Mouse (Mus musculus) heart, adult 18-20 months (tissue): ENCODE data around the gene Ppcdc. TPM values are rescaled to one million over a fixed set of nuclear protein-coding genes. Genes with fewer than 3 reads are reported as not detected.
A peak's percentile ranks its signal among the peaks of the same experiment; 100 is the strongest.
"Not testable (repeated sequence)": the region's sequence is repeated elsewhere in the genome, so short reads cannot be mapped to it uniquely, and the experiment has no call there.

Experiments used
- DNase-seq, 2 experiments: peaks; one replicate each; pipeline ENCODE4 v3.0.0; 2021 to 2022; ENCODE audit warnings: mixed read lengths in 1 of 2
- total RNA-seq, 2 experiments: library from RNA; stranded (reverse); gene quantifications; 2 replicates each; pipeline ENCODE4 v1.2.3; 2021

Ppcdc gene
- total RNA-seq, 2 experiments from 2014 or later: 7.8 to 8.6 TPM

DNA sequence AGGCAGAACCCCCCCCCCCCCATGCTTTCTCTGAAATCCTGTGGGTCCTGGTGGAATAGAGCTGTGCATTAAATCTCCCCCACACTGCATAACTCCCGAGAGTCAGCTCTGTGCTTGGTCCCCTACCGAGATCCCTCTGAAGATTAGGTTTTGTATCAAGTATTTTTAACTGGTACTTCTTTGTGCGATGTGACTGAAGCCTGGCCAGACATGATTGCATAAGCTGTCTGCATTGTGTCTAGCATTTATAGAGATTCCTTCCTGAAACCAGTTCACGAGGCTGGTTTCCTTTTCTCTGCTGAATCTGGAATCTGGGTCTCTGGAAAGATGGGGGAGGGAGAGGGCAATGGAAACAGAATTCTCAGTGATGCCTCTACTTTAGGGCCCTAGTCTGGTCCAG lies 11.5 kb downstream of the Ppcdc start:
- DNase-seq: no peak

- no peak for DNase-seq
These were observed 12.0 kb downstream of the Ppcdc start for GRCm38 (mm10) chr9:57427937-57428336.

DNA sequence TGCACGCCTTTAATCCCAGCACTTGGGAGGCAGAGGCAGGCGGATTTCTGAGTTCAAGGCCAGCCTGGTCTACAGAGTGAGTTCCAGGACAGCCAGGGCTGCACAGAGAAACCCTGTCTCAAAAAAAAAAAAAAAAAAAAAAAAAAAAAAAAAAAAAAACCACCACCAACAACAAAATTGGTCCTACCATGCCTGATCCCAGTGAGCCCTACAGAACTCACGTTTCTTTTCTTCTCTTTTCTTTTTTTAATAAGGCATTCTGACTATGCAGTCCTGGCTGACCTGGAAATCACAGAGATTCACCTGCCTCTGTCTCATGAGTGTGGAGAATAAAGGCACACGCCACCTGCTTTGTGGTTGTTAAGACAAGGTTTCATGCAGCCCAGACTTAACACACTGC lies 12.8 kb downstream of the Ppcdc start:
- not testable (repeated sequence) for DNase-seq

DNA sequence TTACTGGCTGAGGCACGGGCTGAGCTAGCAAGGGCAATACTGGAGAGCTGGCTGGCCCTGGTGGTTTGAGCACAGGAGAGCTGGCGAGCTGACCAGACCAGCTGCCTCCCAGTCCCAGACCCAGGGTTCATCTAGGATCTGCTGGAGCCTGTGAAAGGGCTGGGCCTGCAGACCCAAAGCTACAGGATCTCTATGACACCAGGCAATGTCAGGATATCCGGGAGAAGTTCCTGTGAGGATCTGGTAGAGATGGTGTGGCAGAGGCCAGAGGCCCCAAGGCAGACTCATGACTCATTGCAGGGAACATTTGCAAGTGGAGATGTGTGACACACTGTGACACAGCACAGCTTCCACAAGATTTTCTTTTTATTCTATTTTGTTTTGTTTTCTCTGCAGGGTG lies 14.8 kb downstream of the Ppcdc start:
- DNase-seq: peak in 1 of 2 experiments; percentile 43

GRCm38 (mm10) chr9:57424066-57424465 lies 15.9 kb downstream of the Ppcdc start:
- DNase-seq: no peak

- no peak for DNase-seq
These were observed 18.2 kb downstream of the Ppcdc start for GRCm38 (mm10) chr9:57421688-57422111.

GRCm38 (mm10) chr9:57421121-57421571 lies 18.8 kb downstream of the Ppcdc start:
- peak; percentile 75 to 91 for DNase-seq

GRCm38 (mm10) chr9:57420321-57421120 lies 19.4 kb downstream of the Ppcdc start:
- peak; percentile 97 to 98 for DNase-seq

DNA sequence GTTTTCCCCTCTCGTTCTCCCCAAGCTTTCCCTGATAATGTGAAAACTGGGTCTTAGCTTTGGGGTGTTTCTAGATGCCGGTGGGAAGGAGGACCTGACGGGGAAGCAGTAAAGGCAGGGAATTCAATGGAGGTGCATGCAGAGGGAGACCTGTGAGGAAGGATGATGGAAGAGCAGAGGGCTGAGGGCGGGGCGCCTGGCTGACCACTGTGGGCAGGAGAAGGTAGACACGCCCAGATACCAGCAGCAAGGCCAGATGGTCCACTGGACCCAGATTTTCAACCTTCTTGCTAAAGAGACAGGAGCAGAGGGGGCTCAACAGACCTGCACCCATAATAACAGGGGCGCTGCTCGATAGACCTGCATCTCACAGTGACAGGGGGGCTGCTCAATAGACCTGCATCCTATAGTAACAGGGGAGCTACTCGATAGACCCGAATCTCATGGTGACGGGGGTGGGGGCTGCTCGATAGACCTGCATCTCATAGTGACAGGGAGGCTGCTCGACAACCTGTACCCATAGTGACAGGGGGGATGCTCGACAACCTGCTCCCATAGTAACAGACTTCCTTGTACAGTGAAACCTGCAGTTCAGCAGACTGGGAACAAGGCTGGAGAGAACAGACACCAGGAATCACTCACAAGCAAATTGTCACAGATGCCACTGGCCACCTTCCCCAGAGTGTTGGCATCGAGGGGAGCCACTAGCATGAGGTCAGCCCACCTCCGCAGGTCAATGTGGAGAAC lies 20.2 kb downstream of the Ppcdc start:
- no peak for DNase-seq

GRCm38 (mm10) chr9:57417341-57417740 lies 22.6 kb downstream of the Ppcdc start:
- peak in 1 of 2 experiments; percentile 58 for DNase-seq

- DNase-seq: peak; percentile 38 to 39
These were observed 32.6 kb downstream of the Ppcdc start for GRCm38 (mm10) chr9:57407120-57407905.

DNA sequence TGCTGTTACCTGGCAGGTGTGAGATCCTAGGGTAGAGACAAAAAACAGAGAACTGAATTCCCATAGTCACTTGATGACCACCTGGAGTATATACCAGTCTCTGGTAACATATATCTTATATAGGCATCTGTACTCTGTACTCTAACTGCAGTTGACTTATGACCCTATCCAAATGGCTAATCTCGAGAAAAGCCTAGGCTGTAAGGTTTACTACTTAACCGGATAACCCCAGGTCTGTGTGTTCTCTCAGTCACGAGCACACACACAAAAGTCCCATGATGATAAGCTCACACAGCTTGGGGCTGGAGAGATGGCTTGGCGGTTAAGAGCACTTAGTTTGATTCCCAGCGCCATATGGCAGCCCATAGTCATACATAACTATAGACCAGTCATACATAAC lies 33.5 kb downstream of the Ppcdc start:
- DNase-seq: no peak

DNA sequence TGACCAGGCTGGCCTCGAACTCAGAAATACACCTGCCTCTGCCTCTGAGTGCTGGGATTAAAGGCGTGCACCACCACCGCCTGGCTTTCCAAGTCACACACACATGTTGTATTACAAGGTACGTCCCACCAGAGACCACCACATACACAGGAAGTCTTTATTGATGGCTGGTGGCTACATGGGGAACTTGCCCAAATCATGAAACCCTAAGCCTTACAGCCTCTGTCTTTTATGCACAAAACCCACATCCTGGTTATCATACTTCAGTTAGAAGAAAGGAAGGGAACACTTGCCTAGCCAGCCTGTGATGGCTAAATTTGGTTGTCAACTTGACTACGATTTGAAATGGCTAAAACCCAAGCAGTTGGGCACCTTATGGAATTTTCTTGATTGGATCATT lies 35.9 kb downstream of the Ppcdc start:
- no peak for DNase-seq

DNA sequence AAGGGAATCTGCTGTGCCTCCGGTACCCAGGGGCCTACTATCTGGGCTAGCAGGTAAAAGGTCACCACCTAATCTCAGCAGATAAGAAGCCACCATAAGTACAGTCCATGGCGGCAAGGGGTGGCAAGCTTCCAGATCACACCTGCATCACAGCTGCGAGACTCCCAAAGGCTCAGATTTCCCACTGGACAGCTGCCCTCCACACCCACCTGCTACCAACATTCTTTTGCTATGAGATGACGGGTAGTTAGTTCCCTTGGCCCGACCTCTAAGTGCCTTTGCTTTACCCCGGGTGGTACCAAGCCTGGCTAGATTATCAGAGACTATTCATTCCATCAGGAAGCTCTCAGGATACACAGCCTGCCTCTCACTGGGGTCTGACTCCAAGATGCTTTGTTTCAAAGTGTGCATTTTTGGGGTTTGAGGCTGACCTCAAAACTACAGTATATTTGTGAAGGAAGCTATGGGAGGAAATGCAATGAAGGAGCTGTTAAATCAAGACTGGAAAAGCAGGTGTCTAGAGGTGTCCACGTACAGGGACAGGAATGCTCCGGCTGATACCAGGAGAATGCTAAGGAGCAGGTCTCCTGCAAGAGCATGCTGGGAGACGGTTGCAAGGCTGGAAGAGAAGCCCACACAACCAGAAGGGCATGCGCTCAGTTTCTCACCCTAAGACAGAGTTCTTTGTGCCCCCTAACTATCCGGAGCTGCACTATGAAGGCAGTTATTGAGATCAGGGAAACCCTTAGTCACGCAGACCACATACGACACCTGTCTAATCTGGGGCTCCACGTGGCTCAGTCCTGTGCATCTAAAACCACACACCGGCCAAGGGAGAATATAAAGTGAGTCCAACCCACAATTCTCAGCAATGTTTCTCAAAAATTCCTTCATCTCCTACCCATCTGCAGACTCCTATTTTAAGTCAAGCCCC lies 37.3 kb downstream of the Ppcdc start:
- DNase-seq: peak in 1 of 2 experiments; percentile 20

DNA sequence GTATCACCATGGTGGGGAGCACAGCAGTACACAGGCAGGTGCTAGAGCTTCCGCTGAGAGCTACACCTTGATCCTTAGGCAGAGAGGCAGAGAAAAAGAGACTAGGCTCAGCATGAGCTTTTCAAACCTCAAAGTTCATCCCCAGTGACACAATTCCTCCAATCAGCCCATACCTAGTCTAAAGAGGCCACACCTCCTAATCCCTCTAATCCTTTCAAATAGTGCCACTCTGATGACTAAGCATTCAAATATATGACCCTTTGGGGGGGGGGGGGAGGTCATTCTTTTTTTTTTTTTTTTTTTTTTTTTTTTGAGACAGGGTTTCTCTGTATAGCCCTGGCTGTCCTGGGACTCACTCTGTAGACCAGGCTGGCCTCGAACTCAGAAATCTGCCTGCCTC lies 41.2 kb downstream of the Ppcdc start:
- no peak for DNase-seq

DNA sequence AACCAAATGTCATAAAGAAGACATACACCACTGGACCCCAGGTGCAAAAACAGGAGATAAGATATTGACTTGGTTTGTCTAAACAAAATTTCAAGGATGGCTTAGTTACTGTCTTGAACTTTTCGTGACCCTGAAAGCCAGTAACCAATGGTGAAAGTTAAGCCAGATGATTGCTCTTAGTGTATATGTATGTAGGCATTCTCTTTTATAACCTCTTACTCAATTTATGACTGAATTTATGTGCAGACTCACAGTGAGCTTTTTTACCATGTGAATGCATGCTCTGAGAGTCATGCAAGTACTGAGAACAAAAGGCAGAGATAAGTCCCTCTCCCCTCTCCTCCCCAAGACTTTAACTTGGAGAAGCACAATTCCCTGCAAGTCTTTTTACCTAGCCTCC lies 47.0 kb downstream of the Ppcdc start:
- no peak for DNase-seq

GRCm38 (mm10) chr9:57390869-57391268 lies 49.1 kb downstream of the Ppcdc start:
- no peak for DNase-seq

GRCm38 (mm10) chr9:57389131-57389530 lies 50.8 kb downstream of the Ppcdc start:
- DNase-seq: peak in 1 of 2 experiments; percentile 37

GRCm38 (mm10) chr9:57386926-57387325 lies 53.0 kb downstream of the Ppcdc start:
- DNase-seq: peak; percentile 41 to 43

DNA sequence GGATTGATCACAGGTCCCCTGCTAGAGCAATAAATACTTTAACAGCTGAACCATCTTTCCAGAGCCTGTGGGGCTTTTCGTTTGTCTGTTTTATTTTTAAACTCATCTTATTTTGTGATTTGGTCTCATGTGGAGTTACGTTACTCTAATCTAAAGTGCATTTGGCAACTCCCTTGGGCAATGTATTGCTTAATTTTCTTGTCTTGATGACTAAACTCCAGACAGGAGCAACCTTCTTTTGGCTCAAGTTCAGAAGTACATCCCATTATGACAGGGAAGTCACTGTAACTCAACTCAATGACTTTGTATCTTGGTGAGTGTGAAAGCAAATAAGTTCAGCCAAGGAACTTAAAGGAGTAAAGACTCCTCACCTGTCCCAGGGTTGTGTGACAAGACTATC lies 55.3 kb downstream of the Ppcdc start:
- no peak for DNase-seq

GRCm38 (mm10) chr9:57360999-57361398 lies 78.9 kb downstream of the Ppcdc start:
- DNase-seq: no peak
